Mouse (Mus musculus): ENCODE measurements around the gene Mup9.
"Not testable (repeated sequence)": the region's sequence is repeated elsewhere in the genome, so short reads cannot be mapped to it uniquely, and the experiment has no call there.

Gene Mup9

GRCm38 (mm10) chr4:60421852-60422251 lies at the start of gene Mup9:
Gene Mup9 (minus strand): TSS chr4:60421952.
- DNase-seq (ENCODE audit: extremely low read depth, low read depth): not testable (repeated sequence)
